Mouse (Mus musculus) MEL (cell line): ENCODE data around the gene Sla2.
"Not testable (repeated sequence)": the region's sequence is repeated elsewhere in the genome, so short reads cannot be mapped to it uniquely, and the experiment has no call there.

ENCODE experiments used
- GABPA ChIP-seq: IDR thresholded peaks from 2 replicates; pipeline ENCODE4 v1.6.1; 2012; ENCODE audit warnings: low read depth, mild to moderate bottlenecking, inconsistent platforms, low read length, improper control_type of control experiment, moderate library complexity
- KAT2A ChIP-seq: conservative IDR thresholded peaks from 2 replicates; pipeline ENCODE4 v1.6.1; 2012; ENCODE audit warnings: low read depth, low read length, improper control_type of control experiment, inconsistent platforms
- POLR2A ChIP-seq, 2 experiments: IDR thresholded peaks; 2 replicates each; pipeline ENCODE4 v1.6.1; 2011 to 2012; ENCODE audit warnings: low read length in 2 of 2, mild to moderate bottlenecking in 2 of 2, control low read depth in 1 of 2, improper control_type of control experiment in 1 of 2, low read depth in 1 of 2, moderate library complexity in 1 of 2; ENCODE audit not compliant: control insufficient read depth in 1 of 2, insufficient read depth in 1 of 2, poor library complexity in 1 of 2
- TCF12 ChIP-seq: IDR thresholded peaks from 2 replicates; pipeline ENCODE4 v1.6.1; 2014; ENCODE audit warnings: low read depth, mild to moderate bottlenecking, inconsistent platforms, low read length, improper control_type of control experiment, moderate library complexity

DNA sequence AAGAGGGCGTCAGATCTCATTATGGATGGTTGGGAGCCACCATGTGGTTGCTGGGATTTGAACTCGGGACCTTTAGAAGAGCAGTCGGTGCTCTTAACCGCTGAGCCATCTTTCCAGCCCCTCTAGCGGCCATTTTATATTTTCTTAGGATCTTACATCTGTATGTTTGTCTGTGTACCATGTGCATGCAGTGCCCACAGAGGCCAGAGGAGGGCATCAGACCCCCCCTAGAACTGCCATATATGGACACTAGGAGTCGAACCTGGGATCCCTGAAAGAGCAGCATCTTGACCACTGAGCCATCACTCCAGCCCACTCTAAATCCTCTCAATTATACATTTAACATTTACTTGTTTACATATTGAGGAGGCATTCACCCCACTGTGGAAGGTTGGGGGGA is 61.9 kb downstream of the Sla2 start:
- TF ChIP-seq KAT2A; TCF12; POLR2A (IDR thresholded peaks at IDR 0.05; ENCODE audit: control insufficient read depth in 1 of 2, insufficient read depth in 1 of 2, low read depth in 1 of 2, low read length in 2 of 2, poor library complexity in 1 of 2); GABPA: not testable (repeated sequence)
